Mouse (Mus musculus) forebrain, embryonic 14.5 days (tissue): Measurements from ENCODE around the gene Hist1h2ba. TPM values are rescaled to one million over a fixed set of nuclear protein-coding genes. Genes with fewer than 3 reads are reported as not detected.

Experiments used
- ATAC-seq: fragments of 200-750 bp; cut with Nextera tagmentation; 2 replicates; pipeline ENCODE4 v1.8.0; 2017; ENCODE audit warnings: mild to moderate bottlenecking, moderate library complexity
- DNase-seq: peaks from one replicate; pipeline ENCODE4 v3.0.0-alpha.2; 2015; ENCODE audit warnings: low spot score
- H3K27ac ChIP-seq: fragments of 300-500 bp; sonication (generic); 2 replicates; pipeline ENCODE4 v1.5.1; 2014; ENCODE audit warnings: low read depth, mild to moderate bottlenecking, control low read depth, low read length, moderate library complexity
- H3K27me3 ChIP-seq: fragments of 300-500 bp; sonication (generic); replicated peaks from 2 replicates; pipeline ENCODE4 v1.6.1; 2014; ENCODE audit warnings: low read length, control low read depth, mixed read lengths; ENCODE audit not compliant: control insufficient read depth, insufficient read depth
- H3K36me3 ChIP-seq: fragments of 300-500 bp; sonication (generic); 2 replicates; pipeline ENCODE4 v1.6.1; 2014; ENCODE audit warnings: low read length, control low read depth; ENCODE audit not compliant: control insufficient read depth, insufficient read depth
- H3K4me1 ChIP-seq: fragments of 300-500 bp; sonication (generic); 2 replicates; pipeline ENCODE4 v1.6.1; 2014; ENCODE audit warnings: antibody characterized with exemption, low read length, control low read depth; ENCODE audit not compliant: control insufficient read depth, insufficient read depth
- H3K4me2 ChIP-seq: fragments of 300-500 bp; sonication (generic); 2 replicates; pipeline ENCODE4 v1.6.1; 2014; ENCODE audit warnings: mild to moderate bottlenecking, control low read depth, low read length
- H3K4me3 ChIP-seq: fragments of 300-500 bp; sonication (generic); 2 replicates; pipeline ENCODE4 v1.5.1; 2014; ENCODE audit warnings: low read depth, low read length, control low read depth
- H3K9ac ChIP-seq: fragments of 300-500 bp; sonication (generic); 2 replicates; pipeline ENCODE4 v1.6.1; 2014; ENCODE audit warnings: mild to moderate bottlenecking, low read length, control low read depth, moderate library complexity
- H3K9me3 ChIP-seq: fragments of 300-500 bp; sonication (generic); replicated peaks from 2 replicates; pipeline ENCODE4 v1.6.1; 2016; ENCODE audit warnings: low read length, control low read depth, mixed read lengths; ENCODE audit not compliant: control insufficient read depth
- WGBS: fragments of 180-500 bp; shearing (Covaris S2); extraction: QIAGEN DNeasy Blood & Tissue Kit; methylation state at CpG from one replicate; pipeline ENCODE4 v1.1.7; 2014; 5-methylcytosine and 5-hydroxymethylcytosine counted together
- polyA plus RNA-seq: library from polyadenylated mRNA; unstranded; fragments of >200 nt; fragmentation: Nextera tagmentation; extraction: Ambion mirVana; gene quantifications from 2 replicates; pipeline ENCODE4 v1.2.1, GENCODE M21; 2014

The Hist1h2ba gene
- polyA plus RNA-seq: not detected in 2 replicates

DNA sequence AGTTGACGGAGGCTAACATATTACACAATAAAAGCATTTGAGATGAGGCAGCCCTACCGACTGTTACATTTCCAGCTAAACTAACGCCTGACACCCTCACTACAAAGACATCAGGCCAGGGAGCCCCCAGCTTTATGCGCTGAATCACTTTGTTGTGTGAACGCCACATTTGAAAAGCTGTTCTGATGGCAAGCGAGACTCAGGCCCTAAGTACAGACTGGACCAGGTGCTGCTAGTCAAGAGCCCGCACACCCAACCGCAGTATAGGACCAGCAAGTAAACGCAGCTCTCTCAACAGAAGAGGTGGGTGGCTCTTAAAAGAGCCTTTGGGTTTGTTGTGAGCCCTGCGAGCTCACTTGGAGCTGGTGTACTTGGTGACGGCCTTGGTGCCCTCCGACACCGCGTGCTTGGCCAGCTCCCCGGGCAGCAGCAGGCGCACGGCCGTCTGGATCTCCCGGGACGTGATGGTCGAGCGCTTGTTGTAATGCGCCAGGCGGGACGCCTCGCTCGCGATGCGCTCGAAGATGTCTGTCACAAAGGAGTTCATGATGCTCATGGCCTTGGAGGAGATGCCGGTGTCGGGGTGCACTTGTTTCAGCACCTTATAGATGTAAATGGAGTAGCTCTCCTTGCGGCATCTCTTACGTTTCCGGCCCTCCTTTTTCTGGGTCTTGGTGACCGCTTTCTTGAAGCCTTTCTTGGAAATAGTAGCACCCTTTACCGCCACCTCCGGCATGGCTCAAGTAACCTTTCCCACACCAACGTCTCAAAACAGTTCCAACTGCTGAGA, at the start of gene Hist1h2ba:
Gene Hist1h2ba, minus strand, starts transcription at position 736 of the 790 bp plus-strand sequence.
- Histone ChIP-seq H3K36me3 (no peaks in the 10 kb centered on the region), H3K4me2 (no peak within 1 kb of the TSS), H3K9me3 (no peaks in the 10 kb centered on the region), H3K9ac (no peak within 1 kb of the TSS), H3K27ac (no peak within 1 kb of the TSS), H3K27me3 (no peaks in the 10 kb centered on the region), H3K4me3 (no peak within 1 kb of the TSS), H3K4me1 (no peaks in the 10 kb centered on the region; the same call in 1 of the 2 replicates)
- no peak for DNase-seq
- WGBS: 96% methylated on average over 33 of the region's 39 CpGs
- ATAC-seq: no peak

DNA sequence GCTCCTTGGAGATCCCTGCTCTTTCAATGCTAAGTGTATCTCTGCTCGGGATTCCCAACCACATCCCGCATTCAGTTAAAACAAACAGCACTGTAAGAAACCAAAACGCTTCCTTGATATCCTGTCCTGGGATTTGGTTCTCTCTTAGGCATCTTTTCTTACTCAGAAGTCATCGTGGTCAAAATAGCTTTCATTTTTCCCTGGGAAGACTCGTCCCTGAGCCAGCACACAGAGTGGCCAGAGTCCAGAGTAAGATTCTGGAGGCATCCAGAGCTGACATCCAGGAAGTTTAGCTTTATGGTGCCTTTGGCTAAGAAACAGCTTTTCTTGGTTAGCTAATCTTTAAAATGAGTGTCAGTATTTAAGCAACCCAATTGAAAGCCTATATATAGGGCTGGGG, 38.3 kb upstream of the Hist1h2ba start:
- no peaks in the 10 kb centered on the region for H3K4me1 ChIP-seq
- H3K9me3 ChIP-seq: no peaks in the 10 kb centered on the region
- H3K27ac ChIP-seq: no peak overlapping the region
- H3K9ac ChIP-seq: no peak overlapping the region
- no peaks in the 10 kb centered on the region for H3K27me3 ChIP-seq
- no peak overlapping the region for H3K4me2 ChIP-seq
- no peaks in the 10 kb centered on the region for H3K36me3 ChIP-seq
- no peak overlapping the region for H3K4me3 ChIP-seq
- no peak for ATAC-seq
- no peak for DNase-seq
- 79% methylated on average over 5 of the region's 5 CpGs for WGBS

GRCm38 (mm10) chr13:23971870-23972269, 37.9 kb upstream of the Hist1h2ba start:
- Histone ChIP-seq H3K36me3 (no peaks in the 10 kb centered on the region), H3K4me3 (no peak overlapping the region), H3K27ac (no peak overlapping the region), H3K4me1 (no peaks in the 10 kb centered on the region), H3K27me3 (no peaks in the 10 kb centered on the region), H3K4me2 (no peak overlapping the region), H3K9me3 (no peaks in the 10 kb centered on the region), H3K9ac (no peak overlapping the region)
- WGBS: 71% methylated on average over 2 of the region's 2 CpGs
- DNase-seq (peak; percentile 44), ATAC-seq (peak; percentile 37; the same call in 1 of the 2 replicates)

GRCm38 (mm10) chr13:23964909-23965308, 31.0 kb upstream of the Hist1h2ba start:
- Histone ChIP-seq H3K27me3 (no peaks in the 10 kb centered on the region), H3K4me1 (no peaks in the 10 kb centered on the region), H3K4me2 (no peak overlapping the region), H3K4me3 (no peak overlapping the region), H3K9me3 (no peaks in the 10 kb centered on the region), H3K9ac (no peak overlapping the region), H3K27ac (no peak overlapping the region), H3K36me3 (no peaks in the 10 kb centered on the region)
- WGBS: 77% methylated on average over 2 of the region's 2 CpGs
- DNase-seq: no peak
- no peak for ATAC-seq

DNA sequence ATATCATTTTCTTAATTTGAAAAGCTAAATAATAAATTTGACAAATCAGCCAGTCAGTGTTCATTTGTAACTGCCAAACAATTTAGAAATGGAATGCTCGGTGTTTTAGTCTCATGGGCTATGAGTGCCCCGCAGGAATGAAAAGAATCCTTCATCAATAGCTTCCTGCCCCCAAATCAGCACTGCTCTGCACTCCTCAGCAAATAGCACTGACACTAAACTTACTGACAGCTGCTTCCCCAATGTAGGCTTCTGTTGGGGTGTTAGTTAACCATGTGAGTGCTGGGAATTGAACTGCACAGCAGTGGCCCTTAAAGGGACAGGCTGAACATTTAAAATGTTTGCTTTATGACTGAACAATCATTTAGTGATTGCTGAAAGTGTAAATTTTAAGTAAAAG, 25.8 kb upstream of the Hist1h2ba start:
- no peak overlapping the region for H3K27ac ChIP-seq
- no peaks in the 10 kb centered on the region for H3K9me3 ChIP-seq
- H3K4me2 ChIP-seq: no peak overlapping the region
- no peak overlapping the region for H3K9ac ChIP-seq
- peak; percentile 57; the same call in 1 of the 2 replicates for ATAC-seq
- H3K4me3 ChIP-seq: no peak overlapping the region
- WGBS: 28% methylated on average over 2 of the region's 2 CpGs
- no peaks in the 10 kb centered on the region for H3K4me1 ChIP-seq
- no peaks in the 10 kb centered on the region for H3K36me3 ChIP-seq
- peak; percentile 38 for DNase-seq
- no peaks in the 10 kb centered on the region for H3K27me3 ChIP-seq

- 74% methylated on average over 3 of the region's 3 CpGs for WGBS
Measured at GRCm38 (mm10) chr13:23950928-23951327, 17.0 kb upstream of the Hist1h2ba start.

DNA sequence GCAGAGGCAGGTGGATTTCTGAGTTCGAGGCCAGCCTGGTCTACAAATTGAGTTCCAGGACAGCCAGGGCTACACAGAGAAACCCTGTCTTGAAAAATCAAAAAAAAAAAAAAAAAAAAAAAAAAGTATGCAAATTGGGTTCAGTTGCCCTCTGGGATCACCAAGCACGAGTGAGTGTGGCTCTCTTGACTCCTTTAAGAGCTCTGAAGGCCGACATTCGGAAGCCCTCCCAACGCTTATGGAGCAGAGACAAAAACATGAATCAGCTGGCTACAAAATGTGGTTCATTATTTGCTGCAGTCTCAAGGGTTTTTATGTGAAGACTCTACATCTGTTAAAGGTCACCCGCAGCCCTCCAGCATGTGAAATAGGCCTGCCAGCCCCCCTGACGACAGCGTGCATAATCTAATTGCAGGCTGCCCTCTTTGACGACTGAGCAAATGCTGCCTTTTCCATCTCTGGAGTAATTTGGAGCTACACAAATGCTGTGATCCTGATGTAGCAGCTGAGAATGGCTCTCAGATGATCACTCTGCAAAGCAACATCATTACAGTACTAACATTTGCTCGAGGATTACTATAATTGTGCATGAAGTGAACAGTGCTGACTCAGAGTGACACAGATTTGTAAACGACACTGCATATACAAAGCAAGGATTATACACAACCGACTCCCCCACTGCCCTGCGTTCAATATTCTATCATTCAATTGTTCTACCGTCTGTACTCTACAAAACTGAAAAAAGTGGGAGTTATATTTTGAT, 15.7 kb upstream of the Hist1h2ba start:
- Histone ChIP-seq H3K9me3 (no peaks in the 10 kb centered on the region), H3K9ac (no peak overlapping the region), H3K4me1 (no peaks in the 10 kb centered on the region), H3K4me3 (no peak overlapping the region), H3K36me3 (no peaks in the 10 kb centered on the region), H3K4me2 (no peak overlapping the region), H3K27ac (no peak overlapping the region), H3K27me3 (no peaks in the 10 kb centered on the region)
- peak; percentile 78; the same call in 1 of the 2 replicates for ATAC-seq
- peak; percentile 79 for DNase-seq
- 42% methylated on average over 14 of the region's 14 CpGs for WGBS

More at GRCm38 (mm10) chr13:23950928-23951327, 17.0 kb upstream of the Hist1h2ba start:
- DNase-seq (no peak), ATAC-seq (no peak)
- Histone ChIP-seq H3K4me3 (no peak overlapping the region), H3K9me3 (no peaks in the 10 kb centered on the region), H3K9ac (no peak overlapping the region), H3K27me3 (no peaks in the 10 kb centered on the region), H3K4me1 (no peaks in the 10 kb centered on the region), H3K4me2 (no peak overlapping the region), H3K36me3 (no peaks in the 10 kb centered on the region), H3K27ac (no peak overlapping the region)

DNA sequence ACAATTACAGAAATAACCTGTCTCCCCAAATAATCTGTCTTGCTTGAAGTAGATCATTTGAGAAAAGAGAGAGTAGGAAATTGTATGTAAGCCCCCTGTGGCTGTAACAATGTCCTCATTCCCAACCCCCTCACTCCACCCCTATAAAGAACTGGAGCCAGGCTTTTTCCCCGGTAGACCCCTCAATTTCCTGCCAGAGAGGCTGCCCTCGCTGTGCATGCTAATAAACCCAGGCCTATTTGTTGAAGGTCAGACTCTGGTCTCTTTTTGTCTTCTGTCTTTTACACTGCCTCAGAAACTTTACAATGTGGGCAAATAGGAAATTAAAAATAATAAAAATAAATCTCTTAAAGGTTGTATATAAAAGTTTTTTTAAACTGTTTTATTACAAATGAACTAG, 12.3 kb upstream of the Hist1h2ba start:
- no peaks in the 10 kb centered on the region for H3K4me1 ChIP-seq
- WGBS: 16% methylated on average over 2 of the region's 2 CpGs
- H3K27ac ChIP-seq: no peak overlapping the region
- no peak for ATAC-seq
- H3K36me3 ChIP-seq: no peaks in the 10 kb centered on the region
- no peaks in the 10 kb centered on the region for H3K9me3 ChIP-seq
- no peak overlapping the region for H3K4me2 ChIP-seq
- DNase-seq: no peak
- H3K9ac ChIP-seq: no peak overlapping the region
- H3K27me3 ChIP-seq: no peaks in the 10 kb centered on the region
- H3K4me3 ChIP-seq: no peak overlapping the region

DNA sequence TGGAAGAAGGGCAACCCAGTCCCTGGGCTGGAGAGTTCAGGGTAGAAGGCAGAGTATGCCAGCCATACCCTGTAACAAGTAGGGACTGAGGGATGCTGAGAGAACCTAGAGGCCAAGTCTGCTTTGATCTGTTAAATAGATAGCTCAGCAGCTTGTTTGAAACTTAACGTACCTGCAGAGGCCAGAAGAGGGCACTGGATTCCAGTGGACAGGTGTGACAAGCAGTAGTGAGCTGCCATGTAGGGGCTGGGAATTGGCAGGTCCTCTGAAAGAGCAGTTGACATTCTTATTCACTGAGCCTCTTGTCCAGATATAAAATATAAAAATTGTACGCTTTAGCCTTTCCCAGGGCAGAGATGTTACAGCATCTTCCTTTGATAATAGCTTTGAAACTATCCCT, 8.9 kb upstream of the Hist1h2ba start:
- H3K4me1 ChIP-seq: no peaks in the 10 kb centered on the region; the same call in 1 of the 2 replicates
- no peaks in the 10 kb centered on the region for H3K9me3 ChIP-seq
- no peak for ATAC-seq
- H3K27ac ChIP-seq: no peak overlapping the region
- H3K4me3 ChIP-seq: no peak overlapping the region
- H3K36me3 ChIP-seq: no peaks in the 10 kb centered on the region
- no peak overlapping the region for H3K9ac ChIP-seq
- DNase-seq: peak; percentile 19
- no peaks in the 10 kb centered on the region for H3K27me3 ChIP-seq
- WGBS: 56% methylated on average over 2 of the region's 2 CpGs
- no peak overlapping the region for H3K4me2 ChIP-seq
